Mouse (Mus musculus): ENCODE results near the gene Zkscan14. TPM values are rescaled to one million over a fixed set of nuclear protein-coding genes. Genes with fewer than 3 reads are reported as not detected.

Gene Zkscan14
- total RNA-seq, 2 experiments from 2014 or later: 7.2 to 9.9 TPM

GRCm38 (mm10) chr5:145202446-145202845, 778 bp upstream of the Zkscan14 start:
- DNase-seq: no peak

DNA sequence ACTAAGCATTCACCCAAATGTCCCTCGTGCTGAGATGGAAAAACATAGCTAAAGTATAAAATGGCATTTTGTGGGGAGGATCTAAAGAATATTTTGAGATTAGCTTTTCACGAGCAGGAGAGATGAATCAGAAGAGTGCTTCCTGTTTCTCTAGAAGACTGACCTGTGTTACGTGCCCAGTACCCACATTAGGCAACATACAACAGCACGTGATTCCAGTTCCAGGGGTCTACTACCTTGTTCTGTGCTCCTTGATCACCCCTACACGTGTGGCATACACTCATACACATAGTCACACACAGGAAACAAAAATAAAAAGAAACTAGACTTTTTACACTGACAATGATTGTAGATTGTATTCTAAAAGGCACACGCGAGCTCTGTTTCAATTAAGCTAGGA, 1.3 kb downstream of the Zkscan14 start:
- DNase-seq: no peak

DNA sequence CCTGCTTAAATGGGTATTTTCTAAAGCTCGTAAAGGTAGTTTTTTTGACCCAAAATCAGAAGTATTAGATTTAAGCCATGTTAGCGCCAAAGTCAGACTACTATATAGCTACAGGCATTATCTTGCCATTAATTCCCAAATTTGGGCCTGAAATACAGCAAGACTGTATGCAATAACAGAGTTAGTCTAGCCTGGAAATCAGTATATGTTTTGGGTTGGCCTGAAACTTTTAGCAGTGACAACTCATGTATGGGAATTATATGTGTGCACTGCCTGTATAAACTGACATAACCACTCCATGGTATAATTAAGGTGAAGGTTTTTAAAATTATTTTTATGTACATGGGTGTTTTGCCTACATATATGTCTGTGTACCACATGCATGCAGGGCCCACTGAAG, 9.7 kb downstream of the Zkscan14 start, which contains the start of gene Atp5j2:
Atp5j2 (minus strand) TSS at position 101 of the 400 bp plus-strand sequence.
- DNase-seq: no peak

- peak; percentile 94 to 96 for DNase-seq
Measured at GRCm38 (mm10) chr5:145190875-145191798, 10.5 kb downstream of the Zkscan14 start.

- DNase-seq: no peak
Measured at GRCm38 (mm10) chr5:145190373-145190772, 11.3 kb downstream of the Zkscan14 start.

- DNase-seq: no peak
Measured at GRCm38 (mm10) chr5:145189416-145189815, 12.3 kb downstream of the Zkscan14 start.

GRCm38 (mm10) chr5:145185244-145185643, 16.4 kb downstream of the Zkscan14 start:
- no peak for DNase-seq

DNA sequence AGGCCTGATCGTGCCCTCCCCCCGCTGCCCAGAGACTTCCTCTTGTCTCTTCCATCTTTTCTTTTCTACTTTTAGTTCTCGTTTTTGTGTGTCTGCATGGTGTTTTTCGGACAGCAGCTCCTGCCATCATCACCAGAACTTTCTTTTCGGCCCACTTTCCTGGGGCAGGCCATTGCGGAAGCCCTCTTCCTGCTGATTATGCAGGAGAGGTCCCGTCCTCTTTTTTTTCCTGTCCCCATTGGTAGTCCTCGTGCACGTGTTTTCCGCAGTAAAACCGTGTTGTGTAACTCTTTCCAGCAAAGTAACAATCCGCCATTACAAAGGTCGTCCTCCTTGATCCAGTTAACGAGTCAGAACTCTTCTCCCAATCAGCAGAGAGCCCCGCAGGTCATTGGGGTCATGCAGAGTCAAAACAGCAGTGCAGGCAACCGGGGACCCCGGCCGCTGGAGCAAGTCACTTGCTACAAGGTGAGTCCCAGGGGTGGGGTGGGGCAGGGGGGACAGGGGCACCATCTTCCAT, 23.1 kb downstream of the Zkscan14 start:
- DNase-seq: no peak

DNA sequence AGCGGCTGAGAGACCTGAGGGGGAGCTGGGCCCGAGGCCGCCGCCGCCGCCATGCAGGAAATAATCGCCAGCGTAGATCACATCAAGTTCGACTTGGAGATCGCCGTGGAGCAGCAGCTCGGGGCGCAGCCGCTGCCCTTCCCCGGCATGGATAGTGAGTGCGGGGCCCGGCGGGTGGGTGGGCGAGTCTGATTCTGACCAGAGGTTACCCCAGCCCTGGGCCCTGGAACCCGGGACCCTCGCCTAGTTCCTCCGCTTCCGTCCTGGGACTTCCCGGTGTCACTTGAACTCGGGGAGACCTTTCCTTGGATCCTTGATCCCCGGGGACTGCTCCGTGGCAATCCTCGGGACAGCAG, 34.4 kb downstream of the Zkscan14 start:
- peak in 1 of 2 experiments; percentile 21 for DNase-seq

- peak; percentile 98 to 99 for DNase-seq
Measured at GRCm38 (mm10) chr5:145166536-145167305, 34.9 kb downstream of the Zkscan14 start, which contains the start of the genes Ptcd1 and Cpsf4. Gene Ptcd1 (minus strand): TSS chr5:145167108. Gene Cpsf4 (plus strand): TSS chr5:145167213.

GRCm38 (mm10) chr5:145165184-145165583, 36.5 kb downstream of the Zkscan14 start:
- DNase-seq: peak; percentile 15 to 27

DNA sequence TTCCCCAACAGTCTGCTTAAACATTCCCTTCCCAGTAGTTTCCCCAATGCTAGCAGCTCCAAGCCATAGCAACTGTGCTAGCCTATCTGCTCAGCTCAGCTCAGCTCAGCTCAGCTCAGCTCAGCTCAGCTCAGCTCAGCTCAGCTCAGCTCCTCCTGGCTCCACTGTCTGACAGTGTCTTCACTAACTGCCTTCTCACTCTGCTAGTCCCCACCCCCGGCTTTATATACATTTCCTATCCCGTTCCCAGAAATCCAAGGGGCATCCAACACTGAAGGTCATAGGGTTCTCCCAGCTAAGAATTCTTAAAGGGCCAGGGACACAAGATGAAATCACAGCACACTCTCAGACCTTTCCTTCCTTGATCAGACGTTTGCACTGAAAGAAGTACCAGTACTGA, 37.0 kb downstream of the Zkscan14 start:
- peak; percentile 40 to 62 for DNase-seq

- no peak for DNase-seq
Measured at GRCm38 (mm10) chr5:145161361-145161760, 40.3 kb downstream of the Zkscan14 start.

GRCm38 (mm10) chr5:145152690-145153089, 49.0 kb downstream of the Zkscan14 start:
- no peak for DNase-seq

DNA sequence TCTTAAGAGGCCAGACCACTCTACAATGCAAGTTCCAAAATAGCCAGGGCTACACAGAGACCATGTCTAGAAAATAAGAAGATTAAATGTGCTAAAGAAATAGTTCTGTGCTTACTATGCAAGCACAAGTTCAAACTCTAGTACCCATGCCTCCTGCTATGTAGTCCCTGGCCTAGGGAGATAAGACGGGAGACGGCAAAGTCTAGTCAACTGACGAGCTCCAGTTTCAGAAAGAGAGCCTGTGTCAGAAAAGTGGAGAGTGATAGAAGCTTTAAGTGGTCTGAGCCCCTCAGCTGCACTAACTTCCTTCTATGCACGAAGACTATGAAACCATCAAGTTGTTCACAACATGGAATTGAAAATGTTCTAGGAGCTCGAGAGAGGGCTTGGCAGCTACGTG, 52.4 kb downstream of the Zkscan14 start:
- DNase-seq: no peak

GRCm38 (mm10) chr5:145147748-145148147, 53.9 kb downstream of the Zkscan14 start:
- DNase-seq: no peak

Other genes starting within 250 kb of the Zkscan14 start
- 10 to 100 TPM; 18.6 to 24.8 TPM for gene Smurf1, start 236.0 kb downstream of the Zkscan14 start, total RNA-seq (2021)
- not detected for gene Gm4871, start 169.1 kb downstream of the Zkscan14 start, total RNA-seq (2021)
- gene 1700018F24Rik, start 158.9 kb downstream of the Zkscan14 start, total RNA-seq (2021): not detected
- 100 to 1,000 TPM; 120 to 123 TPM for gene Arpc1a, start 118.0 kb downstream of the Zkscan14 start, total RNA-seq (2021)
- not detected for gene Kpna7, start 117.8 kb downstream of the Zkscan14 start, total RNA-seq (2021)
- gene Arpc1b, start 87.7 kb downstream of the Zkscan14 start, total RNA-seq (2021): 100 to 1,000 TPM; 241 to 271 TPM
- gene Pdap1, start 61.6 kb downstream of the Zkscan14 start, total RNA-seq (2021): 10 to 100 TPM; 88.0 to 92.1 TPM
- 100 to 1,000 TPM; 113 to 117 TPM for gene Bud31, start 61.5 kb downstream of the Zkscan14 start, total RNA-seq (2021)
- 10 to 100 TPM; 22.4 to 31.3 TPM for gene Ptcd1, start 34.8 kb downstream of the Zkscan14 start, total RNA-seq (2021)
- gene Cpsf4, start 34.7 kb downstream of the Zkscan14 start, total RNA-seq (2021): 10 to 100 TPM; 19.0 to 19.3 TPM
- 100 to 1,000 TPM; 485 to 492 TPM for gene Atp5j2, start 9.8 kb downstream of the Zkscan14 start, total RNA-seq (2021)
- 10 to 100 TPM; 11.6 to 13.0 TPM for gene Zkscan5, start 2.7 kb upstream of the Zkscan14 start, total RNA-seq (2021)
- 10 to 100 TPM; 50.6 to 68.6 TPM for gene Zfp655, start 29.8 kb upstream of the Zkscan14 start, total RNA-seq (2021)
- gene Zscan25, start 78.6 kb upstream of the Zkscan14 start, total RNA-seq (2021): 10 to 100 TPM; 15.0 to 15.7 TPM
- gene Cyp3a57, start 143.4 kb upstream of the Zkscan14 start, total RNA-seq (2021): not detected

Measured in adrenal gland, postnatal 36 days (tissue).